Mouse (Mus musculus): ENCODE results near the gene Zar1l.

Gene Zar1l

GRCm38 (mm10) chr5:150485198-150485597 is 32.8 kb downstream of the Zar1l start:
- peak; percentile 41 for DNase-seq (ENCODE audit: low read depth, low spot score)

GRCm38 (mm10) chr5:150478612-150479011 is 39.4 kb downstream of the Zar1l start:
- no peak for DNase-seq (ENCODE audit: low read depth, low spot score)

DNA sequence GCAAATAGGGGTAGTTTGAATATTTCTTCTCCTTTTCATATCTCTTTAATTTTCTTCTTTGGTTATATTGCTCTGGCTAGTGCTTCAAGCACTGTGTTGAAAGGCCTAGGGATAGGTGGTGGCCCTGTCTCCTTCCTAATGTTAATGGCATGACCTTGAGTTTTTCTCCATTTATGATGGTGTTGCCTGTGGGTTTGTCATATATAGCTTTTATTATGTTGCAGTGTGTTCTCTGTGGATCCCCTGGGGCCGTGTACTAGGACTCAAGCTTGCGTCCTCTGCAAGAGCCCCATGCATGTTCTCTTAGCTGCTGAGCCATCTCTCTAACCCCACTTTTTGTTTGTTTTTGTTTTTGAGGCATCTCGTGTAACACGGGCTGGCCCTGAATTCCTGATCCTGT is 40.6 kb downstream of the Zar1l start:
- no peak for DNase-seq (ENCODE audit: low read depth, low spot score)

DNA sequence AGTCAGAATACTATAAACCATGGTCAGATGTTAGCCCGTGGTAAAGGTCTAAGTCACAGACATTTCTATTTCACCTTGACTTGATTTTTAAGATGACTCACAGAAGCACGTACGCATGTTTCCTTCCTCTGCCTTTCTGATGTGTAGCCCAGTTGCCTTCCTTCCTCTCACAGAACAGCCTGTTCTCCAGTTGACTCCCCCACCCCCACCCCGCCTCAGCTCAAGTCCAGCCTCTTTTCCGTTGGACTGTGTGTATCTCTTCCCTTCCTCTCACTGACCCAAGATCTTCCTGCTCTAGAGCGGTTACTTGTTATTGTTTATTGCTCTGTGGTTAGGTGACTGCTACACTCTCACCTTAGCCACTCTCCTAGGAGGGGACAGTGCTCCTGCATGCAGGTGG is 49.5 kb downstream of the Zar1l start:
- no peak for DNase-seq (ENCODE audit: low read depth, low spot score)

DNA sequence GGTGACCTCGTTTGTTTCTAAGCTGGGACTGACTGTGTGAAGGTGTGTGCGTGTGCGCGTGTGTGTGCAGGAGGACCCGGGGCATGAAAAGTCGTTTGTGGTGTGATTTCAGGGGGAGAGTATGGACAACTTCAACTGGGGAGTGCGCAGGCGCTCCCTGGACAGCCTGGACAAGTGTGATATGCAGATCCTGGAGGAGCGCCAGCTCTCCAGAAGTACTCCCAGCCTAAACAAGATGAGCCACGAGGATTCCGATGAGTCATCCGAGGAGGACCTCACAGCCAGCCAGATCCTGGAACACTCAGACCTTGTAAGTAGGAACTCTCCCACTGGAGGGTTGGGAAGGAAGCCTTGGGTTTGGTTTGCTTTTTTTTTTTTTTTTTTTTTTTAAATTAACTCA is 51.8 kb downstream of the Zar1l start:
- no peak for DNase-seq (ENCODE audit: low read depth, low spot score)

DNA sequence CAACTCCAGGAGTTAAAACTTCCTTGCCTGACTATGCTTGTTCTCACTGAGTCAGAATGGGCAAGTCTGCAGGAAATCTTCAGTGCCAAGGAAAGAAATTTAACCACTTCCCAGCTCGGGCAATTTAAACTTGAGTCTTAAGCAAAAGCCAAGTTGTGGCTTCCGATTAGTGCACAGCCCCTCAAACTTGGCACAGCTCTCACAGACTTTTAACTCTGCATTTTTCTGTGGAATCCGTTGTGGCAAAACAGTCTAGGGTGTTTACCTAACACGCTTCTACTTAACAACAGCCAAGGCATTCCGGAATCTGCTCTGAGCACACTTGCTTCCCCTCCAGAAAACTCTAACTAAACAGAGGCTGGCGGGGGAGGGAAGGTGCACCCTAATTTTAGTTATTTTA is 52.7 kb downstream of the Zar1l start:
- DNase-seq (ENCODE audit: low read depth, low spot score), result no peak

- no peak for DNase-seq (ENCODE audit: low read depth, low spot score)
These were observed 53.2 kb downstream of the Zar1l start for GRCm38 (mm10) chr5:150464721-150465120.

GRCm38 (mm10) chr5:150459801-150460200 is 58.2 kb downstream of the Zar1l start:
- no peak for DNase-seq (ENCODE audit: low read depth, low spot score)

- DNase-seq (ENCODE audit: low read depth, low spot score), result no peak
These were observed 59.8 kb downstream of the Zar1l start for GRCm38 (mm10) chr5:150457904-150458739.

GRCm38 (mm10) chr5:150457165-150457903 is 60.6 kb downstream of the Zar1l start:
- no peak for DNase-seq (ENCODE audit: low read depth, low spot score)
